In the genomic region with DNA sequence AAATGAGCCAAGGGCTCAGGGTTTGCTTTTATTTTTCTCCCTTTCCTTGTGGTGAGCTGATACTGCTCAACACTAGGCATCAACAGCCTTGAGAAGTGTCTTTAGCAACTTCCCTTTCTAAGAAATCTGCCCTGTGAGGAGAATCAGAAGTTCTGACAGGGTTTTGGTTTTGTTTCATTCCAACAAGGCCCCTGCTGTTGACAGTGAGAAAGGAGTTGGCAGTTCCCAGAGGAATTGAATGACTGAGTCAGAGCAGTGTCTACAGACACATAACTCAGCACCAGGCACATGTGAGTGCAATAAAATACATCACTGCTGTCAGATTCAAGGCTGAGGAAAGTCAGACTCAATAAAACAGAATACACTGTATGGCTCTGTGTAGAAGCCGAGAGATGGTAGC, we compare ENCODE assay signal across 10 mouse cellular contexts. TPM values are rescaled to one million over a fixed set of nuclear protein-coding genes. Genes with fewer than 3 reads are reported as not detected.
DNase-seq lines count a peak whose midpoint lies in the region; ATAC-seq and TF ChIP-seq lines count a peak whose summit lies in the region.
"Had no signal": no experiment of that assay in that cellular context is flagged by ENCODE, and none has a peak within 500 bp of the region (broad histone marks: within the 10 kb centered on the region; RNA-seq: fewer than 3 reads in every experiment).

No protein-coding gene starts in this region.

- ATAC-seq in hindbrain, embryonic 16.5 days, result peak; percentile 30; the same call in 1 of the 2 replicates
- no peak for ATAC-seq in hindbrain, embryonic 12.5 days (ENCODE audit: low FRiP score)
- ATAC-seq in megakaryocyte, adult 5-6 weeks (ENCODE audit: poor library complexity, severe bottlenecking), result peak; percentile 47

- H3K36me3 ChIP-seq in hindbrain, embryonic 16.5 days (ENCODE audit: control insufficient read depth, insufficient read depth, low read length), result no peaks in the 10 kb centered on the region
- H3K36me3 ChIP-seq in hindbrain, embryonic 12.5 days, result no peaks in the 10 kb centered on the region
- peaks cover 2% of the 10 kb centered on the region; the same call in 1 of the 2 replicates for H3K36me3 ChIP-seq in ES-Bruce4 (ENCODE audit: control insufficient read depth, insufficient read depth, low read length, poor library complexity, severe bottlenecking)
- H3K36me3 ChIP-seq: embryonic facial prominence, embryonic 13.5 days; heart, embryonic 13.5 days; lung, embryonic 15.5 days had no signal

- peak; percentile 45 for DNase-seq in adrenal gland, postnatal 10 days
- no peak for DNase-seq in urinary bladder, postnatal 10 days (ENCODE audit: low spot score)
- DNase-seq in right cerebral cortex, postnatal 4 days, result no peak

- H3K4me3 ChIP-seq in hindbrain, embryonic 16.5 days (ENCODE audit: low read length), result no peak overlapping the region
- no peak overlapping the region for H3K4me3 ChIP-seq in hindbrain, embryonic 12.5 days
- no peak overlapping the region for H3K4me3 ChIP-seq in ES-Bruce4 (ENCODE audit: low read depth, low read length)
- H3K4me3 ChIP-seq: embryonic facial prominence, embryonic 13.5 days; heart, embryonic 13.5 days; lung, embryonic 15.5 days had no signal

- 86% methylated on average over 1 of the region's 1 CpGs for WGBS in hindbrain, embryonic 16.5 days
- 70% methylated on average over 1 of the region's 1 CpGs for WGBS in hindbrain, embryonic 12.5 days

- no peak for TF ChIP-seq POLR2A in ES-Bruce4 (IDR thresholded peaks at IDR 0.05; ENCODE audit: insufficient read depth, low read length)

- H3K9me3 ChIP-seq in hindbrain, embryonic 16.5 days (ENCODE audit: control insufficient read depth, low read length), result 0 out of 2 replicates have a peak, but pooled peaks cover 2% of the 10 kb centered on the region
- no peaks in the 10 kb centered on the region for H3K9me3 ChIP-seq in hindbrain, embryonic 12.5 days (replicated peaks)
- peaks cover 14% of the 10 kb centered on the region for H3K9me3 ChIP-seq in ES-Bruce4 (replicated peaks; ENCODE audit: control insufficient read depth, insufficient read depth, low read length, poor library complexity, severe bottlenecking)
- H3K9me3 ChIP-seq: embryonic facial prominence, embryonic 13.5 days; lung, embryonic 15.5 days had no signal

- H3K9ac ChIP-seq in hindbrain, embryonic 16.5 days (ENCODE audit: low read depth, low read length), result no peak overlapping the region
- no peak overlapping the region for H3K9ac ChIP-seq in hindbrain, embryonic 12.5 days
- no peak overlapping the region for H3K9ac ChIP-seq in ES-Bruce4 (ENCODE audit: low read depth, poor library complexity, severe bottlenecking)
- H3K9ac ChIP-seq: embryonic facial prominence, embryonic 13.5 days; heart, embryonic 13.5 days; lung, embryonic 15.5 days had no signal

- TF ChIP-seq EP300 in ES-Bruce4 (IDR thresholded peaks at IDR 0.05; ENCODE audit: insufficient read depth, low read depth, low read length), result no peak

- no peak overlapping the region for H3K27ac ChIP-seq in hindbrain, embryonic 16.5 days (ENCODE audit: low read depth, low read length)
- no peak overlapping the region for H3K27ac ChIP-seq in hindbrain, embryonic 12.5 days
- H3K27ac ChIP-seq in ES-Bruce4 (ENCODE audit: insufficient read depth, low read length), result peak overlapping the region; percentile 58
- H3K27ac ChIP-seq: embryonic facial prominence, embryonic 13.5 days; heart, embryonic 13.5 days; lung, embryonic 15.5 days had no signal

- no peak for TF ChIP-seq CTCF in ES-Bruce4 (IDR thresholded peaks at IDR 0.05; ENCODE audit: low read depth, low read length)

- H3K4me1 ChIP-seq in hindbrain, embryonic 16.5 days (ENCODE audit: control insufficient read depth, insufficient read depth, low read depth, low read length), result no peaks in the 10 kb centered on the region
- H3K4me1 ChIP-seq in hindbrain, embryonic 12.5 days, result no peaks in the 10 kb centered on the region
- H3K4me1 ChIP-seq in ES-Bruce4 (ENCODE audit: control insufficient read depth, insufficient read depth, low read length), result peaks cover 7% of the 10 kb centered on the region
- H3K4me1 ChIP-seq: embryonic facial prominence, embryonic 13.5 days had no signal

- no peak overlapping the region for H3K4me2 ChIP-seq in hindbrain, embryonic 16.5 days (ENCODE audit: low read length)
- H3K4me2 ChIP-seq in hindbrain, embryonic 12.5 days (replicated peaks), result no peak overlapping the region
- H3K4me2 ChIP-seq: embryonic facial prominence, embryonic 13.5 days; heart, embryonic 13.5 days; lung, embryonic 15.5 days had no signal

- no peaks in the 10 kb centered on the region for H3K27me3 ChIP-seq in hindbrain, embryonic 16.5 days (replicated peaks; ENCODE audit: control insufficient read depth, insufficient read depth, low read length)
- no peaks in the 10 kb centered on the region for H3K27me3 ChIP-seq in hindbrain, embryonic 12.5 days
- H3K27me3 ChIP-seq in ES-Bruce4 (ENCODE audit: control insufficient read depth, insufficient read depth, low read length, poor library complexity, severe bottlenecking), result no peaks in the 10 kb centered on the region
- H3K27me3 ChIP-seq: embryonic facial prominence, embryonic 13.5 days; heart, embryonic 13.5 days; lung, embryonic 15.5 days had no signal

RNA-seq across cellular contexts. Expression of a gene that starts 16.0 kb away (rescaled TPM):
- polyA plus RNA-seq in hindbrain, embryonic 16.5 days (2015; fragmentation: Nextera tagmentation; extraction: Ambion mirVana), result 3.1 and 3.6 TPM in 2 replicates
- polyA plus RNA-seq in hindbrain, embryonic 12.5 days (2016; fragmentation: Nextera tagmentation; extraction: Ambion mirVana), result 4.8 and 5.1 TPM in 2 replicates
- 9.4 and 10.0 TPM in 2 replicates for polyA plus RNA-seq in ES-Bruce4 (2011; ENCODE audit: insufficient read depth, insufficient read length, low read depth, missing spikeins)
- 10 to 100 TPM in 1 of 2 experiments, 1 to 10 TPM in 1; 8.9 to 13.7 TPM for total RNA-seq in adrenal gland, postnatal 10 days (2021)
- total RNA-seq in megakaryocyte, adult 5-6 weeks (2015), result 10.8 and 11.1 TPM in 2 replicates
- 12.2 and 18.5 TPM in 2 replicates for total RNA-seq in megakaryocyte, adult 5-6 weeks (2017)

RNA-seq across cellular contexts. Expression of a gene that starts 36.3 kb away (rescaled TPM):
- polyA plus RNA-seq in hindbrain, embryonic 16.5 days (2015; fragmentation: Nextera tagmentation; extraction: Ambion mirVana), result 14.3 and 20.5 TPM in 2 replicates
- polyA plus RNA-seq in hindbrain, embryonic 12.5 days (2016; fragmentation: Nextera tagmentation; extraction: Ambion mirVana), result 12.2 and 17.9 TPM in 2 replicates
- polyA plus RNA-seq in ES-Bruce4 (2011; ENCODE audit: insufficient read depth, insufficient read length, low read depth, missing spikeins), result 44.7 and 50.1 TPM in 2 replicates
- 1 to 10 TPM; 8.3 to 9.2 TPM for total RNA-seq in adrenal gland, postnatal 10 days (2021)
- 3.5 and 7.0 TPM in 2 replicates for total RNA-seq in megakaryocyte, adult 5-6 weeks (2015)
- 4.9 and 14.4 TPM in 2 replicates for total RNA-seq in megakaryocyte, adult 5-6 weeks (2017)
